Mouse (Mus musculus) thymus, adult 2 months (tissue): ENCODE results near the gene Stra6l. TPM values are rescaled to one million over a fixed set of nuclear protein-coding genes. Genes with fewer than 3 reads are reported as not detected.

ENCODE experiments used
- DNase-seq: peaks from one replicate; pipeline ENCODE4 v3.0.0; 2021
- H3K27ac ChIP-seq: fragments of 200-500 bp; 2 replicates; pipeline ENCODE4 v1.5.1; 2012; ENCODE audit warnings: low read length, control low read depth; ENCODE audit not compliant: control insufficient read depth, insufficient read depth
- H3K27me3 ChIP-seq: fragments of 200-500 bp; 2 replicates; pipeline ENCODE4 v1.6.1; 2012; ENCODE audit warnings: mild to moderate bottlenecking, low read length, moderate library complexity, mixed read lengths; ENCODE audit not compliant: control insufficient read depth, insufficient read depth
- H3K36me3 ChIP-seq: fragments of 200-500 bp; 2 replicates; pipeline ENCODE4 v1.6.1; 2012; ENCODE audit warnings: mild to moderate bottlenecking, low read length, moderate library complexity; ENCODE audit not compliant: control insufficient read depth, insufficient read depth
- H3K4me1 ChIP-seq: fragments of 200-500 bp; replicated peaks from 2 replicates; pipeline ENCODE4 v1.6.1; 2012; ENCODE audit warnings: low read length; ENCODE audit not compliant: control insufficient read depth, insufficient read depth
- H3K4me3 ChIP-seq: fragments of 200-500 bp; 2 replicates; pipeline ENCODE4 v1.5.1; 2012; ENCODE audit warnings: mild to moderate bottlenecking, low read length, control low read depth, moderate library complexity; ENCODE audit not compliant: control insufficient read depth, insufficient read depth
- CTCF ChIP-seq: fragments of 200-500 bp; IDR thresholded peaks from 2 replicates; pipeline ENCODE4 v1.5.1; 2012; ENCODE audit warnings: mild to moderate bottlenecking, control low read depth, low read length, moderate library complexity, borderline replicate concordance; ENCODE audit not compliant: control insufficient read depth, poor library complexity, insufficient read depth; ENCODE audit errors: extremely low read depth
- POLR2A ChIP-seq: fragments of 200-500 bp; IDR thresholded peaks from 2 replicates; pipeline ENCODE4 v1.6.1; 2012; ENCODE audit warnings: mild to moderate bottlenecking, low read length, control low read depth, moderate library complexity; ENCODE audit not compliant: control insufficient read depth, poor library complexity, insufficient read depth; ENCODE audit errors: extremely low read depth
- WGBS: fragments of 180-500 bp; shearing (Covaris S2); methylation state at CpG from one replicate; pipeline ENCODE4 v1.1.7; 2018; 5-methylcytosine and 5-hydroxymethylcytosine counted together
- polyA plus RNA-seq: library from polyadenylated mRNA; depleted of rRNA; stranded (reverse); fragments of >200 nt; gene quantifications from 2 replicates; pipeline ENCODE4 v1.2.3, GENCODE M21; 2012

The Stra6l gene
- polyA plus RNA-seq, 1 experiment: 1.7 TPM

DNA sequence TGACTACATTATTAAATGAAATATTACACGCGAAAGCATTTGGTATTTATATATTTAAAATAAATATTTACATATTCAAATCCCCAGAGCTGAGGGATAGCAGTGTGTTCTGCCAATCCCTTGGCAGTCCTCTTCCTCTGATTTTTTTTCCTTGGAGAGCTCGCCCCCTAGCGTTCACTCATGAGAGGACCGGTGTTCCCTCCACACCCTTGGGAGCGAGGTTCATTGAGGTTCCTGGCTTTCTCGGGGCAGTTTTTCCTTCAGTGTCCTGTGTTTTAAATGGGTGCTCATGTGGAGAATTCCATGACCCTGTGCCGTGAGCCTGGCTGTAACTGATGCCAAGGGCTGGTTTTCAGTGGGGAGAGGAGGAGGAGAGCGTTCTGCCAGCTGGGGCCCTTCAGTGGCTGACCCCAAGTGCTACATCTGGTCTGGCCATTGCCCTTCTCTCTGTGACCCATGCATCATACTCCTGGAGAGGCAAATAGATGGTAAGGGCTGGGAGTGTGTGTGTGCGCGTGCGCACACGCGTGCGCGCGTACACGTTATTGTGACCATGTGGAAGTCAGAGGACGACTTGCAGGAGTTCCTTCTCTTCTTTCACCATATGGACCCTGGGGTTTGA is 7.5 kb downstream of the Stra6l start:
- Histone ChIP-seq H3K27me3 (no peaks in the 10 kb centered on the region), H3K4me3 (no peak overlapping the region), H3K27ac (no peak overlapping the region), H3K36me3 (no peaks in the 10 kb centered on the region), H3K4me1 (no peaks in the 10 kb centered on the region)
- 56% methylated on average over 19 of the region's 19 CpGs for WGBS
- TF ChIP-seq CTCF (peak; percentile 56; the same call in 1 of the 2 replicates), POLR2A (no peak)
- peak; percentile 55 for DNase-seq

DNA sequence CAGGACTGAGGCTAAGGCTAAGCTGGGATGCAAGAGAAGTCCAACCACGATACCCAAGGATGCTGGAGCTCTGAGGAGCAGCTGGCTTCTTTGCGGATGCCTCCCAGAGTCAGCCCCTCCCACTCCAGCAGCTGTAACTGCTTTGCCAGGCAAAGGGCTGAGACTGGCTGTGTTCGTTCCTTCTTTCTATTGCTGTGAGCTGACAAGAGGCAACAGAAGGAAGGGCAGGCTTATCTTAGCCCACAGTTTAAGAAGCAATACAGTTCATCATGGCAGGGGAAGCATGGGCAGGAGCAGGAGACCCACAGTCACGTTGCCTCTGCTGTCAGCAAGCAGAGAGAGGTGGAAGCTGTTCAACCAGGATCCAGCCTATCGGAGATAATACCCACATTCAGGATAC is 12.7 kb downstream of the Stra6l start:
- Histone ChIP-seq H3K36me3 (no peaks in the 10 kb centered on the region), H3K4me1 (no peaks in the 10 kb centered on the region), H3K27ac (no peak overlapping the region), H3K4me3 (no peak overlapping the region), H3K27me3 (no peaks in the 10 kb centered on the region)
- WGBS: 71% methylated on average over 5 of the region's 5 CpGs
- TF ChIP-seq CTCF: no peak
- no peak for TF ChIP-seq POLR2A
- DNase-seq: no peak

DNA sequence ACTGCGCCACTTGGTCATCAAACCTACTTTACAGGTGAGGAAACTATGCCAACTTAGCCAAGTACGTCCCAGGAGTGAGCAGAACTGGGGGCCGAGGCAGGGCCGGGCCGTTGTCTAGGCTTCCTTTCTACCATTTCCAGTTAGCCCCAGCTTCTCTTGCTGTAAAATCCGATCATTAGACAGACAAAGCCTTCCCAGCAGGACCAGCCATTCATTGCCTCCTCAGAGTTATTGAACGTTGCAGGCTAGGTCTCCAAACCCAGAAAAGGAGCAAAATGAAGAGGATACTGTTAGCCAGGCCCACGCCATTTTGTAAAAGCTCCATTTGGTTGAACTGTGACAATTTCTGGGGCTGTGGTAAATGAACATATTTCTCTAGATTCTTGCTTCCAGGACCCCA is 19.0 kb downstream of the Stra6l start:
- no peaks in the 10 kb centered on the region for H3K36me3 ChIP-seq
- no peaks in the 10 kb centered on the region for H3K27me3 ChIP-seq
- WGBS: 96% methylated on average over 8 of the region's 8 CpGs
- no peak for DNase-seq
- H3K4me3 ChIP-seq: no peak overlapping the region
- no peaks in the 10 kb centered on the region for H3K4me1 ChIP-seq
- H3K27ac ChIP-seq: no peak overlapping the region
- no peak for TF ChIP-seq CTCF
- no peak for TF ChIP-seq POLR2A

DNA sequence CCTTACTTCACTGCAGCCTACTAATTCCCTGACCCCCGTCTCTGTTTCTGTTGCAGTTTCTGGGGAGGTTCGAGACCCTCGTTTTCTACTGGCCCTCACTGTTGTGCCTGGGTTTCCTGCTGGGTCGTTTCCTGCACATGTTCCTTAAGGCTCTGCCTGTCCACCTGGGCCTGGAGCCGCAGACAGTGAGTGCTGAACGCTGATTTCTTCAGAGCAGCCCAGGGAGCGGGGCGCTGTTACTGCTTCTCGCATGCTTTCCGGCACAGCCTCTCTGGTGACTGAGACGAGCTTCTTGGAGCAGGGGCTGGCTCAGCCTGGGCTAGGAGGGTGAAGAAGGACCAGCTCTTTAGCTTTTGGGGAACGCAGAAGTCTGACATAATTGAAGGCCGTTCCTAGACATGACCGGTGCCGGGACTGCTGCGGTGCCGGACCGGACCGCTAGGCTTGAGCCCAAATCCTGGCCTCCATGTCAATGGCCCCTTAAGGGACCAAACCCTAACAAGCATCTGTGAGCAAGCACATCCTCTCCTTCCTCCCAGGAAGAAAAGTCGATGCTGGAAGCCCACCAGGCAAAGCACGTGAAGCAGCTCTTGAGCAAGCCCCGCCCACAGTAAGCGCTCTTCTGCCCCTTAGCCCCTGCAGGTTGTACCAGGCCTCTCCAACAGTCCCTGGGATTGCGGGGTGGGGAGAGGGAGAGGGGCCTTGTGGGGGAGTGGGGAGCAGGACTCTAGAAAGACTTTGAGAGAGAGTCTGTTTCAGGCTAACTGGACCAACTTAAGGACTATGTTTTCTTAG is 20.8 kb downstream of the Stra6l start:
- no peaks in the 10 kb centered on the region for H3K36me3 ChIP-seq

DNA sequence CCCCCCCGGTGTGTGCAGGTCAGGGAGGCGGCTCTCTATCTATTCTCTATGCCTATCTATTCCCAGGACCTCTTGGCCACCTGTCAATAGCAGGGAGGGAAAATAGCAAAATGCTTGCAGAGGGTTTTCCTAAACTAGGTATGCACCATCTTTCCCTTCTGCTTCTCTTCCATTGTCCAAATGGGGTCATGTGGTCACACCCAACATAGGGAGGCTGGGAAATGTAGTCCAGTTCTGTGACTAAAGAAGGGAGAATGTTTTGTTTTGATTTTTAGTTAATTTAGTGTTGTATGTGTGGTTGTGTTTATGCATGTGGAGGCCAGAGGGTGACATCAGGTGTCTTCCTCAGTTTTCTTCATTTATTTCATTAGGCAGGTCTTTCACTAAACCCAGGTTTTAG is 23.7 kb downstream of the Stra6l start:
- no peak overlapping the region for H3K4me3 ChIP-seq
- WGBS: 77% methylated on average over 2 of the region's 2 CpGs
- no peak overlapping the region for H3K27ac ChIP-seq
- no peaks in the 10 kb centered on the region for H3K36me3 ChIP-seq
- H3K4me1 ChIP-seq: no peaks in the 10 kb centered on the region
- TF ChIP-seq POLR2A (no peak), CTCF (no peak)
- DNase-seq: no peak
- H3K27me3 ChIP-seq: no peaks in the 10 kb centered on the region

More for the DNA sequence above, 20.8 kb downstream of the Stra6l start:
- Histone ChIP-seq H3K27me3 (no peaks in the 10 kb centered on the region), H3K4me3 (no peak overlapping the region), H3K27ac (no peak overlapping the region), H3K4me1 (no peaks in the 10 kb centered on the region)
- WGBS: 77% methylated on average over 24 of the region's 24 CpGs
- TF ChIP-seq CTCF (no peak), POLR2A (no peak)
- no peak for DNase-seq

DNA sequence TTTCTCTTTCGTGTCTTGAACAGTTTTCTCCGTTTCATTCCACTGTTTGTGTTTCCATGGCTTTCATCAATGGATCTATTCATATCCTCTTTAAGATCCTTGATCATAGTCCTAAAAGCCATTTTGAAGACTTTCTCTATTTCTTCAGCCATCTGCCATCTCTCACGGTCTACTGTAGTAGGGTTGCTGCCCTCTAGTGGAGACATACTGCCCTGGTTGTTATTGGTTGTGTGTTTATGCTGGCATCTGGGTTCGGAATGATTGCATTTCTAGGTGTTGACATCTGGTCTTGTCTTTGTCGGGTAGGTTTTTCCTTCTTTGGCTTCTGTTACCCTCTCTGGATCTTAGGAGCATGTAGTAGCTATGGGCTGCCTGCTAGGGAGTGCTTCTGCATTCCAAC is 30.5 kb downstream of the Stra6l start:
- TF ChIP-seq POLR2A (no peak), CTCF (no peak)
- Histone ChIP-seq H3K27ac (no peak overlapping the region), H3K4me1 (peaks cover 11% of the 10 kb centered on the region; the same call in 1 of the 2 replicates), H3K27me3 (no peaks in the 10 kb centered on the region), H3K4me3 (no peak overlapping the region), H3K36me3 (no peaks in the 10 kb centered on the region)
- DNase-seq: peak; percentile 27
- WGBS: 54% methylated on average over 5 of the region's 5 CpGs
